Mouse (Mus musculus) fat pad, adult 2 months (tissue): ENCODE results near the gene Phf23.

ENCODE experiments used
- DNase-seq: peaks from one replicate; pipeline ENCODE4 v3.0.0-alpha.2; 2011; ENCODE audit warnings: low read depth, low spot score; ENCODE audit errors: extremely low read depth

Gene Phf23

DNA sequence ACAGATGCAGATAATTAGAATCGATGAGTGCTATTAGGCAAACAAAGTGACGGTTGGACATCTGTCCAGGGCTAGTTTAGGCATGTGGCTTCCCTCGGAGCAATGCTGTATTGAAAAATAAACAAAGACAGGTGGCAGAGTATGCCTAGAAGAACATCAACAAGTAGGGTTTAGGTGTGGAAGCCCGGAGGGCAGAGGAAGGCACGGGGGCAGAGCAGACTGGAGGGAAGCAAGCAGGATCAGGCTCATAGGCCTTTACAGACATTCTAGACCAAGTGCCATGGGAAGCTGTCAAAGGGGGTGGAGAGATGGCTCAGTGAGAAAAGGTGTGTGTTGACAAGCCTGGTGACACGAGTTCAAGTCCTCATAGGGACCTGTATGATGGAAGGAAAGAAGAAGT is 53.8 kb downstream of the Phf23 start:
- DNase-seq, result no peak
